Mouse (Mus musculus) G1E (cell line): ENCODE data around the gene Sf3a1.
"Not testable (repeated sequence)": the region's sequence is repeated elsewhere in the genome, so short reads cannot be mapped to it uniquely, and the experiment has no call there.

Experiments
- CTCF ChIP-seq: IDR thresholded peaks from 2 replicates; pipeline ENCODE4 v1.5.1; 2012; ENCODE audit warnings: low read depth, low read length, inconsistent platforms, mixed read lengths
- TAL1 ChIP-seq: conservative IDR thresholded peaks from 2 replicates; pipeline ENCODE4 v1.6.1; 2012; ENCODE audit warnings: low read depth, low read length, inconsistent platforms, mixed read lengths

GRCm38 (mm10) chr11:4185480-4185879 lies 25.3 kb downstream of the Sf3a1 start:
- not testable (repeated sequence) for TF ChIP-seq CTCF, TAL1
